Mouse (Mus musculus) lung, postnatal 14 days (tissue): Measurements from ENCODE around the gene Ccdc188.
A peak's percentile ranks its signal among the peaks of the same experiment; 100 is the strongest.

ENCODE experiments used
- DNase-seq: peaks from one replicate; pipeline ENCODE4 v3.0.0; 2021

Ccdc188 gene

GRCm38 (mm10) chr16:18236676-18237501 lies 19.2 kb downstream of the Ccdc188 start:
- no peak for DNase-seq

GRCm38 (mm10) chr16:18241581-18241980 lies 23.9 kb downstream of the Ccdc188 start:
- no peak for DNase-seq

GRCm38 (mm10) chr16:18247521-18248399 lies 30.1 kb downstream of the Ccdc188 start:
- peak; percentile 3 for DNase-seq

GRCm38 (mm10) chr16:18248433-18249363 lies 31.0 kb downstream of the Ccdc188 start, which contains the start of the genes Trmt2a and Ranbp1:
Trmt2a (plus strand) TSS chr16:18248679.
Ranbp1 (minus strand) TSS chr16:18248732.
- peak; percentile 99 for DNase-seq

GRCm38 (mm10) chr16:18249364-18249967 lies 31.8 kb downstream of the Ccdc188 start:
- peak; percentile 34 for DNase-seq

GRCm38 (mm10) chr16:18250231-18250630 lies 32.6 kb downstream of the Ccdc188 start:
- no peak for DNase-seq

GRCm38 (mm10) chr16:18250828-18251790 lies 33.4 kb downstream of the Ccdc188 start:
- DNase-seq: no peak

- no peak for DNase-seq
Measured at GRCm38 (mm10) chr16:18252736-18253135, 35.1 kb downstream of the Ccdc188 start.

- no peak for DNase-seq
Measured at GRCm38 (mm10) chr16:18253866-18254265, 36.2 kb downstream of the Ccdc188 start.

GRCm38 (mm10) chr16:18258221-18258620 lies 40.5 kb downstream of the Ccdc188 start, which contains the start of gene Gm49776:
Gm49776 (minus strand) TSS chr16:18258321.
- DNase-seq: no peak

GRCm38 (mm10) chr16:18265024-18265423 lies 47.3 kb downstream of the Ccdc188 start:
- DNase-seq: no peak

- DNase-seq: no peak
Measured at GRCm38 (mm10) chr16:18268182-18268581, 50.5 kb downstream of the Ccdc188 start.
